Mouse (Mus musculus) spleen, postnatal 10 days (tissue): Measurements from ENCODE around the gene Dao.

Experiments
- DNase-seq, 2 experiments: peaks; one replicate each; pipeline ENCODE4 v3.0.0; 2021 to 2022; ENCODE audit warnings: low spot score in 2 of 2

The Dao gene

GRCm38 (mm10) chr5:114027217-114027944, 23.9 kb downstream of the Dao start:
- DNase-seq: no peak

- no peak for DNase-seq
These were observed 24.6 kb downstream of the Dao start for GRCm38 (mm10) chr5:114028111-114028510.

GRCm38 (mm10) chr5:114030652-114031051, 27.1 kb downstream of the Dao start:
- no peak for DNase-seq

GRCm38 (mm10) chr5:114032161-114032763, 28.8 kb downstream of the Dao start:
- no peak for DNase-seq

GRCm38 (mm10) chr5:114034393-114034792, 30.9 kb downstream of the Dao start:
- no peak for DNase-seq

- no peak for DNase-seq
These were observed 31.6 kb downstream of the Dao start for GRCm38 (mm10) chr5:114035111-114035510.

GRCm38 (mm10) chr5:114040508-114040907, 37.0 kb downstream of the Dao start:
- no peak for DNase-seq

GRCm38 (mm10) chr5:114040911-114041310, 37.4 kb downstream of the Dao start:
- DNase-seq: no peak

GRCm38 (mm10) chr5:114041327-114041930, 37.9 kb downstream of the Dao start:
- DNase-seq: peak in 1 of 2 experiments; percentile 48

GRCm38 (mm10) chr5:114043800-114044199, 40.3 kb downstream of the Dao start:
- DNase-seq: no peak

- DNase-seq: no peak
These were observed 41.6 kb downstream of the Dao start for GRCm38 (mm10) chr5:114045134-114045533.

- DNase-seq: no peak
These were observed 42.6 kb downstream of the Dao start for GRCm38 (mm10) chr5:114046151-114046550.

- no peak for DNase-seq
These were observed 43.1 kb downstream of the Dao start for GRCm38 (mm10) chr5:114046604-114047003.

GRCm38 (mm10) chr5:114047182-114047581, 43.7 kb downstream of the Dao start:
- no peak for DNase-seq

- DNase-seq: no peak
These were observed 45.3 kb downstream of the Dao start for GRCm38 (mm10) chr5:114048731-114049308.

GRCm38 (mm10) chr5:114052246-114052761, 48.8 kb downstream of the Dao start:
- DNase-seq: peak; percentile 35 to 71

GRCm38 (mm10) chr5:114057129-114057731, 53.7 kb downstream of the Dao start:
- no peak for DNase-seq

- DNase-seq: no peak
These were observed 58.2 kb downstream of the Dao start for GRCm38 (mm10) chr5:114061675-114062074.

- DNase-seq: no peak
These were observed 60.5 kb downstream of the Dao start for GRCm38 (mm10) chr5:114063958-114064357.

- DNase-seq: no peak
These were observed 61.7 kb downstream of the Dao start, which contains the start of gene Usp30 for GRCm38 (mm10) chr5:114065161-114065560. Gene Usp30 (plus strand): TSS chr5:114065461.

- no peak for DNase-seq
These were observed 63.1 kb downstream of the Dao start for GRCm38 (mm10) chr5:114066601-114067000.

- DNase-seq: no peak
These were observed 64.0 kb downstream of the Dao start for GRCm38 (mm10) chr5:114067543-114067942.
